Mouse (Mus musculus): ENCODE measurements around the gene Gm20431.

The Gm20431 gene

GRCm38 (mm10) chr2:167602364-167602763 is 58.9 kb downstream of the Gm20431 start:
- no peak for DNase-seq (ENCODE audit: low read depth, low spot score)

- no peak for DNase-seq (ENCODE audit: low read depth, low spot score)
Measured at GRCm38 (mm10) chr2:167600481-167600995, 60.8 kb downstream of the Gm20431 start.

- DNase-seq (ENCODE audit: low read depth, low spot score) = no peak
Measured at GRCm38 (mm10) chr2:167599917-167600316, 61.4 kb downstream of the Gm20431 start.

- DNase-seq (ENCODE audit: low read depth, low spot score) = no peak
Measured at GRCm38 (mm10) chr2:167599195-167599594, 62.1 kb downstream of the Gm20431 start.

GRCm38 (mm10) chr2:167597492-167598186 is 63.7 kb downstream of the Gm20431 start:
- no peak for DNase-seq (ENCODE audit: low read depth, low spot score)

- DNase-seq (ENCODE audit: low read depth, low spot score) = no peak
Measured at GRCm38 (mm10) chr2:167596726-167597491, 64.4 kb downstream of the Gm20431 start.

- DNase-seq (ENCODE audit: low read depth, low spot score) = no peak
Measured at GRCm38 (mm10) chr2:167596262-167596661, 65.0 kb downstream of the Gm20431 start.

- no peak for DNase-seq (ENCODE audit: low read depth, low spot score)
Measured at GRCm38 (mm10) chr2:167595761-167596171, 65.5 kb downstream of the Gm20431 start.

GRCm38 (mm10) chr2:167594444-167594934 is 66.8 kb downstream of the Gm20431 start:
- no peak for DNase-seq (ENCODE audit: low read depth, low spot score)

- DNase-seq (ENCODE audit: low read depth, low spot score) = no peak
Measured at GRCm38 (mm10) chr2:167593551-167594250, 67.6 kb downstream of the Gm20431 start.

- DNase-seq (ENCODE audit: low read depth, low spot score) = peak; percentile 37
Measured at GRCm38 (mm10) chr2:167588774-167589577, 72.3 kb downstream of the Gm20431 start.

GRCm38 (mm10) chr2:167586976-167587375 is 74.3 kb downstream of the Gm20431 start:
- DNase-seq (ENCODE audit: low read depth, low spot score) = no peak

GRCm38 (mm10) chr2:167586041-167586440 is 75.3 kb downstream of the Gm20431 start:
- DNase-seq (ENCODE audit: low read depth, low spot score) = no peak

GRCm38 (mm10) chr2:167585273-167585672 is 76.0 kb downstream of the Gm20431 start:
- DNase-seq (ENCODE audit: low read depth, low spot score) = no peak

- DNase-seq (ENCODE audit: low read depth, low spot score) = no peak
Measured at GRCm38 (mm10) chr2:167583161-167583952, 77.9 kb downstream of the Gm20431 start.

GRCm38 (mm10) chr2:167578521-167578920 is 82.8 kb downstream of the Gm20431 start:
- peak; percentile 75 for DNase-seq (ENCODE audit: low read depth, low spot score)

GRCm38 (mm10) chr2:167577186-167577785 is 84.0 kb downstream of the Gm20431 start:
- no peak for DNase-seq (ENCODE audit: low read depth, low spot score)

- no peak for DNase-seq (ENCODE audit: low read depth, low spot score)
Measured at GRCm38 (mm10) chr2:167576121-167576620, 85.1 kb downstream of the Gm20431 start.

GRCm38 (mm10) chr2:167575581-167575980 is 85.7 kb downstream of the Gm20431 start:
- DNase-seq (ENCODE audit: low read depth, low spot score) = no peak

- DNase-seq (ENCODE audit: low read depth, low spot score) = no peak
Measured at GRCm38 (mm10) chr2:167574814-167575213, 86.5 kb downstream of the Gm20431 start.

Data from A20 (cell line).